Mouse (Mus musculus) liver, embryonic 14.5 days (tissue): ENCODE measurements around the gene Fam189a2.

Experiments
- CTCF ChIP-seq: IDR thresholded peaks from 2 replicates; pipeline ENCODE4 v1.5.1; 2016; ENCODE audit warnings: antibody characterized with exemption, low read depth, control low read depth
- EP300 ChIP-seq: IDR thresholded peaks from 2 replicates; pipeline ENCODE4 v1.6.1; 2016; ENCODE audit warnings: antibody characterized with exemption, low read depth

DNA sequence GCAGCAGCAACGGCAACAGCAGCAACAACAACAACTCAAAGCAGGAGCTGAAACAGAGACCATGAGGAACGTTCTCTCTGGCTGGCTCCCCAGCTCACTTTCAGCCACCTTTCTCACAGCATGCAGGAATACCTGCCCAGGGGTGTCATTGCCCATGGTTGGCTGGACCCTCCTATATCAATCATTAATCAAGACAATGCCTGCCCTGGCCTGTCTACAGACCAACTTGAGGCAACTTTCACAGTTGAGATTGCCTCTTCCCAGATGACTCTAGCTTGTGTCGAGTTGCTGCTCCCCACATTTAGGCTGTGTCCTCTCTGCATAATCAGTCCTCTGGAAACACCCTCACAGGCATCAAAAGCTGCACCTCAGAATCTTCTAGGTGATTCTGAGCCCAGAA is 17.6 kb downstream of the Fam189a2 start:
- TF ChIP-seq EP300 (no peak), CTCF (no peak)
